Mouse (Mus musculus): Measurements from ENCODE around the gene Klk1.

DNA sequence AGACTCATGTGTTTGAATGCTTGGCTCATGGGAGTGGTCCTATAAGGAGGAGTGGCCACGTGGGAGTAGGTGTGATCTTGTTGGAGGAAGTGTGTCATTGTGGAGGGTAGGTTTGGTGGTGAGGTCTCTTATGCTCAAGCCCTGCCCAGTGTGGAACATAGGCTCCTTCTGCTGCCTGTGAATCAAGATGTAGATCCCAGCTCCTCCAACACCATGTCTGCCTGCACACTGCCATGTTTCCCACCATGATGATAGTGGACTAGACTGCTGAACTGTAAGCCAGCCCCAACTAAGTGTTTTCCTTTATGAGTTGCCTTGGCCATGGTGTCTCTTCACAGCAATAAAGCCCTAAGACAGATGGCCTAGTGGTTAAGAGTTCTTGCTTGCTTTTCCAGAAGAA lies 18.9 kb downstream of the Klk1 start:
- no peak for TF ChIP-seq CTCF (conservative IDR thresholded peaks at IDR 0.05; ENCODE audit: low read length)
- no peak for TF ChIP-seq NANOG (IDR thresholded peaks at IDR 0.05; ENCODE audit: borderline replicate concordance, low read length)
- TF ChIP-seq POU5F1 (IDR thresholded peaks at IDR 0.05; ENCODE audit: borderline replicate concordance, low read length): no peak
